Mouse (Mus musculus): ENCODE results near the gene Iqck.

Iqck gene

DNA sequence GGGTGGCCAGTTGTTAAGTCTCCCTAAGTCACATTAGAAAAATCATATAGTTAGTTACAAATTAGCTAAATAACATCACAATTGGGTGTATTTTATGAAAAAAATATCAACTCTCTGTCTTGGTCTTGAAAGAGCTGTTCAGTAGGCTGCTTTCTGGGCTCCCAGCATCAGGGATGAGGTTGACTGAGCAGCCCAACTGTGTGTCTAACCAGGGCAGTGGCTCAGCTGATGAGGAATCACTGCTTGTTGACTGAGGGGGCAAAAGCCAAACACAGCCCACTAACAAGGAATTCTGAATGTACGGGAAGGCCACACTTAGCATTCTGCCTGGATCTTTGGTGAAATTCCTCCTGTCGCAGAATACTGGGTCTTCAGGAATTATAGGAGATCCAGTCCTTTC, 54.9 kb downstream of the Iqck start:
- in situ Hi-C loops (cut with MboI, MseI), result loop anchor here in 1 of 2 experiments (10.0 kb wide), 1 partner anchor 1404 kb away; no protein-coding TSS in a partner anchor

GRCm38 (mm10) chr7:118911170-118911569, 55.6 kb downstream of the Iqck start:
- in situ Hi-C loops (cut with MboI, MseI), result loop anchor here in 1 of 2 experiments (10.0 kb wide), 1 partner anchor 1404 kb away; no protein-coding TSS in a partner anchor

- in situ Hi-C loops (cut with MboI, MseI), result loop anchor here in 1 of 2 experiments (10.0 kb wide), 1 partner anchor 1403 kb away; no protein-coding TSS in a partner anchor
These were observed 56.0 kb downstream of the Iqck start for GRCm38 (mm10) chr7:118911571-118911970.

- in situ Hi-C loops (cut with MboI, MseI), result loop anchor here in 1 of 2 experiments (10.0 kb wide), 1 partner anchor 1403 kb away; no protein-coding TSS in a partner anchor
These were observed 56.5 kb downstream of the Iqck start for GRCm38 (mm10) chr7:118912049-118912490.

- in situ Hi-C loops (cut with MboI, MseI), result loop anchor here in 1 of 2 experiments (10.0 kb wide), 1 partner anchor 1400 kb away; no protein-coding TSS in a partner anchor
These were observed 59.1 kb downstream of the Iqck start for GRCm38 (mm10) chr7:118914561-118915165.

- in situ Hi-C loops (cut with MboI, MseI), result loop anchor here in 1 of 2 experiments (10.0 kb wide), 1 partner anchor 1395 kb away; no protein-coding TSS in a partner anchor
These were observed 63.9 kb downstream of the Iqck start for GRCm38 (mm10) chr7:118919261-118920006.

GRCm38 (mm10) chr7:118922441-118923202, 67.1 kb downstream of the Iqck start:
- in situ Hi-C loops (cut with MboI, MseI), result no loop called here

- in situ Hi-C loops (cut with MboI, MseI), result no loop called here
These were observed 70.0 kb downstream of the Iqck start for GRCm38 (mm10) chr7:118925547-118925946.

GRCm38 (mm10) chr7:118926516-118927260, 71.1 kb downstream of the Iqck start:
- in situ Hi-C loops (cut with MboI, MseI), result no loop called here

- in situ Hi-C loops (cut with MboI, MseI), result no loop called here
These were observed 71.7 kb downstream of the Iqck start for GRCm38 (mm10) chr7:118927279-118927678.

- in situ Hi-C loops (cut with MboI, MseI), result no loop called here
These were observed 72.8 kb downstream of the Iqck start for GRCm38 (mm10) chr7:118928316-118928715.

- in situ Hi-C loops (cut with MboI, MseI), result no loop called here
These were observed 73.4 kb downstream of the Iqck start for GRCm38 (mm10) chr7:118928916-118929315.

GRCm38 (mm10) chr7:118929601-118930311, 74.2 kb downstream of the Iqck start:
- in situ Hi-C loops (cut with MboI, MseI), result no loop called here

DNA sequence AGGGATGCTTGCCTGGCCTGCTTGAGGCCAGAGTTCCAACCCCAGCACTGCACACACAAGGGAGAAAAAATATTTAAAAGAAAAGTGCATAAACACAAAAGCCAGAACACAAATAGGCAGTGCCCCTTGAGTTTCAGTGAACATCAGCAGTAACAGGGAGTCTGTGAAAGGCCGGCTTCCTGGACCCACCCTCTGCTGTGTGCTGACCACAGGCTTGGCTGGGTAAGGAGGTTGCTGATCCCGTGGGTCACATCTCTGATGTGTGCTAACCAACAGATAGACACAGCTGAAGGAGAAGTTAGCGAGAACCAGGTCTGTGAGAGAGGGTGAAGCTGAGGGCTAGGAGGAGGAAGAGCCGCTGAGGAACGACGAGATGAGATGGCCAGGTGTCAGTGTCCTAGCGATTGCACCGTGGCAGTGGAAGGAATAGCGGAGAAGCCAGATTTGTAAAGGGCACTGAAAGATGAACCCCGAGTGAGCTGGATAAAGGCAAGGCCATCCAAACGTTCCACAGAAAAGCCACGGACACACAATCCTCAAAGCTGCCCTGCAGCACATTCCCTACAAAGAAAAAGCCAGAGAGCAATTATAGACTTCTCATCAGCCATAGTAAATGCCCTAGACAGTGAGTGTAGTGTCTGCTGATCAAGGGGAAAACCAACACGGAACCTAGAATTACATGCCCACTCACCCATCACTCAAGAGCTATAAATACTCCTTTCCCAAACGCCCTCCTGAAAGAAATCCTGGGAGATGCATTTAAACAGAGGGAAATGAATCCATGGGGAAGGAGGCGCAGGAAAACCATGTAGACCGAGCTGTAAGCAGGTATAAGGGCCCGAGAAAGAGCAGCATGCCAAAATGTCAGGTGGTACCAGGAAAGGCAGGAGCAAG, 76.2 kb downstream of the Iqck start:
- in situ Hi-C loops (cut with MboI, MseI), result no loop called here

DNA sequence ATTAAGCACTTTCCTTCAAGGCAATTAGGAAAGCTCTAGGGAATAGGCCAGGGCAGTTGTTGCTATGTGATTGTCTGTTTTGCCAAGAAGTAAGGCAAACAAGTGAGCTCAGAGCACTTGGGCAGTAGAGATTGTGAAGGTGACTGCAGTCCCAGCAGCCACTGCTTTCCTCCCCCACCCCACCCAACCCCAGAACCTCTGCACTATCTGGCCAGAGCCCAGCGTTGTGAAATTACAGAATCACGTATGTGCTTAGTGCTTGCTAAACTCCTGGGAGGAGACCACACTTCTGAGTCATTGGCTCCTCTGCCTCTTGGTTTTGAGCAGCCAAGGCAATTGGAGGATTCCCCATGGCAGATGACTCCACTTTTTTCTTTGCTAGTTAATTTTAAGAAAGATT, 79.8 kb downstream of the Iqck start:
- in situ Hi-C loops (cut with MboI, MseI), result no loop called here

- in situ Hi-C loops (cut with MboI, MseI), result no loop called here
These were observed 81.3 kb downstream of the Iqck start for GRCm38 (mm10) chr7:118936844-118937243.

DNA sequence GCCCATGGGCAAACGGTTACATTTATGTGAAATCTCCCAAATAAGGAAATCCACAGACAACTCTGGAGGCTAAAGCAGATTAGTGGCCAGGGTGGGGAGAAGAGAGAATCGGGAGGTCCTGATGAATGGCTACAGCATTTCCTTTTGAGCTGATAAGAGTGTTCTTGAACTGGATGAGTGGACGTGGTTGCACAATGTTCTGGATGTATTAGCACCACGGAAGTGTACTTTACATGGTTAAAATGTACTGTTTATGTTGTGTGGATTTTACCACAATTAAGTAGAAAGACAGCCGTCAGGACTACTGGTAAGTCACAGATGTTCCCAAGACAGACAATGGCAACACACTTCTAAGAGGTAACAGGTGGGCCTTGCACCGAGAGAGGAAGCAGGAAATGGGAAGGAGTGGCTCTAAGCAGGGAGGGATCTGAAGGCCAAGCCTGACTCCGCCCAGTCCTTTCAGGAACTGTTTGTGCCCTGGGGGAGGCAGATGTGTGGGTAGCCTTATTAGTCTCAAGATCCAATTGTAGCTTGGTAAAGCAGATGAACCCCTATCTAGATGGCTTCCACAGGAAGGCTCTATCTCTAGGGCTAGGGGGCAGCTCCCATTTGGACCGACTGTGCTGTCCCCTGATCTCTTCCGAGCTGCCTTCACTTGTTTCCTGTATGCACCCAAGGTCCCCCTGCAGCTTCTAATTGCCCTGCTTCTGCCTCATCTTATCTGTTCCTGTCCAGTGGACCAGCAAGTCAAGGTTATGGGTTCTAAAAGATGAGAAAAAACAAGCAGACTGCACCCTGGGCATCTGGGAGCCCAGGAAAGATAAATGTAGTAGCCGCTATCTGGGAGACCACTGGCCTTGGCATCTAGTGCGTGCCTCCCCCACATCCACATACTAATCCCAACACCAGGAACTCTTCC, 82.2 kb downstream of the Iqck start:
- in situ Hi-C loops (cut with MboI, MseI), result no loop called here

GRCm38 (mm10) chr7:118942297-118942696, 86.7 kb downstream of the Iqck start:
- in situ Hi-C loops (cut with MboI, MseI), result no loop called here

Measured in T-helper 17 cell (primary cell).